Mouse (Mus musculus) neutrophil, adult 5-6 weeks (primary cell): ENCODE measurements around the gene Tmem104. TPM values are rescaled to one million over a fixed set of nuclear protein-coding genes. Genes with fewer than 3 reads are reported as not detected.
A peak's percentile ranks its signal among the peaks of the same experiment; 100 is the strongest.

ENCODE experiments used
- ATAC-seq: fragments of 151-379, 151-347 bp; 2 replicates; pipeline ENCODE4 v1.8.0; 2017; ENCODE audit warnings: mild to moderate bottlenecking, moderate TSS enrichment; ENCODE audit not compliant: insufficient number of reproducible peaks, poor library complexity, low FRiP score, severe bottlenecking; ENCODE audit errors: extremely low read depth
- total RNA-seq: library from RNA; stranded (forward); fragments of 200-1000 nt; gene quantifications from 2 replicates; pipeline ENCODE4 v1.2.3, GENCODE M21; 2017

Tmem104 gene
- total RNA-seq, 1 experiment from 2014 or later, result 19.8 TPM

- ATAC-seq, result peak; percentile 20; the same call in 1 of the 2 replicates
Measured at GRCm38 (mm10) chr11:115189304-115189703, 2.0 kb downstream of the Tmem104 start.

DNA sequence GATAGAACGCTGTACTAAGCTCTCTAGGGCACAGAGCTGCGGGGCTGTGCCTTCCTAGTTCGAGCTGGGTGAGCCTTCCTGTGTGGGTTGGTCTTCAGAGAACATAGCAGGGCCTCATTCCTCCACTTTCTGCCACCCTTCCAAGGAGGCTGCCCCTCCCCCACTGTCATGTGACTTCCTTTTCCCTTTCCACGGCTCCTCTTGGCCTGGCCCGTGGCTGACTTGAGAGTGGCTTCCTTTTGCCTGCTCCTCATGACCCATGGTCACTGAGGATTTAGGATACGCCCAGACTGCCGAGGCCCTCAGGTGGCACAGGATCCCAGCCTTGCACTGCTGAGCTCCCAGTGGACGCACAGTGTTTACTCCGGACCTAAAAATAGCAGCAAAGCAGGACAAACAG, 4.9 kb downstream of the Tmem104 start:
- ATAC-seq, result no peak

DNA sequence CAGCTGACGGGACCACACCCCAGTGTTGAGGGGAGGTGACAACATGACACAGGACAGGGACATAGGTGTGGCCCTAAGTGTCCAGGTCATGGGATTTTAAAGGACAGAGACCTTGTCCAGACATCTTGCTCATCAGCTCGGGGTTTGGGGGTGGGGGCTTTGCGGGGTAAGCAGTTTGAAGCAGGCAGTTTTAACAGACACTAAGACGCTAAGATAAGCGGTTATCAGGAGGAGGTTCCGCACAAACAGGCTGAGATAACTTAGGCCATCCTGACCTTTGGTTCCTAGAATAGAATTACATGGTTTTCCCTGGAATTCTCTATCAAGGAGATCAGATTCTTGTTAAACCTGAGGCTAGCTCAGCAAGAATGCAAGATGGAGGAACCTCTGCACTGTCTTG, 7.4 kb downstream of the Tmem104 start:
- ATAC-seq, result no peak

DNA sequence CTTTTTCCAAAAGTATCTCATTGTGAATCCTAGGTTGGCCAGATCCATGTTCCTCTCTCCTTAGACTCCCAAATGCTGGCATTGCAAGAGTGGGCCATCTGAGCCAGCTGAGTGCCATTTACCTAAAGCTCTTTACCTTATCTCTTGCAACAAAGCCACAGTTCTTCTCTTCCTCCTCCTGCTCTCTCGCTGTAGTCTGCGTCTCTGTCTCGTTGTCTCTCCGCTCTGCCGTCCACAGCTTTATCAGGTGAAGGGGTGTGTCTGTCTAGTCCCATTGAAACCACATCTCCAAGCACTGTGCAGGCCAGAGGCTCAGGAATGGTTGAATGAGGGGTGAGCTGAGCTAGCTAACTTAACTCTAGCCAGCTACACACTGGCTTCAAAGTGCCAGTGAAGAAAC, 8.6 kb downstream of the Tmem104 start:
- ATAC-seq, result no peak

DNA sequence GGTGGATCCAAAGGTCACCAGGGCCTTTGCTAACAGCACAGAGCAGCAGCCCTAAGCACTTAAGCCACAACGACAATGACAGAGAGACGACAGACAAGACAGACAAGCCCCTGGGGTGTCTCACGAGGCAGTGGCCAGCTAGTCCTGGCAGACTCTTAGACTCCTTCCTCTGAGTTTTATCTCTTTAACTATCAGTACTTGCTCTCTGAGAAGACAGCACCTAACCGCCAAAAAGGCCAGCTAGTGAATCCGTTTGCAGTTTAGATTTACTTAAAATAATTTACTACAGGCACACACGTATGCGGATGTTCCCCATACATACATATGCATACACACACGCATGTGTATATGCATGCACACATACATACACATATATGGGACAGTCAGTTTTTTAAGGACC, 10.3 kb downstream of the Tmem104 start:
- ATAC-seq, result no peak

GRCm38 (mm10) chr11:115198932-115199384, 11.7 kb downstream of the Tmem104 start:
- no peak for ATAC-seq

GRCm38 (mm10) chr11:115200520-115200919, 13.2 kb downstream of the Tmem104 start:
- ATAC-seq, result no peak

DNA sequence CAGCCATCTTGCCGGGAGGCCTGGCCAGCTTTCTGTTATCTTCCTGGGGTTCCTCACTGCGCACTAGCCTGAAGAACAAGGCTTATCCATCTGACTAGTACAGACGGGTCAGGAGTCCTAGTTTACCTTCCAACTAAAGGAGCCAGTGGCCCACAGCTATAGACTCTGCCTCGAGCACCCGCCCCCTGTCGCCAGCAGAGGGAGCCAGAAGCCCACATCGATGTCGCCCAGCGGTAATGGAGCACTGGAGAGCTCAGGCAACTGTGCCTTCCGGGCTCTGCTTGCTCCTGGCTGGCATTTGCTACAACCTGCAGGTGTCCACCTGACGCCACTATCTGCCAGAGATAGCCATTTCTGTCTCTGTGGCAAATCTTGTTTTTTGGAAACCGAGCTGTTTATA, 15.0 kb downstream of the Tmem104 start:
- peak; percentile 71 for ATAC-seq

DNA sequence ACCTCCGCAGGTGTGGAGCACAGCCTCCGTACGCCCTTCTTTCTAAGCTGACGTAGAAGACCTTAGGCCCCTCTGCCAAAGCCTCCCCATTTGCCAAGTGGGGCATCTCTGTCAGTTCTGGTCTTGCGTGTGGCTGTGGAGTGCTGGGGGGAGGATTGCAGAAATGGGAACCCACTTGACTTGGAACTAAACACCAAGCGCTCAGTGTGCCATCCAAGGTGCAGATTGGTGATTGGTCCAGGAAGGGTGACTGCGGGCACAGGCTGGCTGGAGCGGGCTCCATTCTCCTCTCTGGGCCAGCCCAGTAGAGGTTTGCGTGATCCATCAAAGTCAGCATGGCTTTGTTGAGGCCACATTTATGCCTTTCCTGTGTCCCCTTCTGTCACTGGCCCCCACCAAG, 15.5 kb downstream of the Tmem104 start:
- ATAC-seq, result no peak

GRCm38 (mm10) chr11:115208126-115208525, 20.8 kb downstream of the Tmem104 start:
- ATAC-seq, result no peak

GRCm38 (mm10) chr11:115208776-115209732, 21.8 kb downstream of the Tmem104 start:
- peak; percentile 45; the same call in 1 of the 2 replicates for ATAC-seq

DNA sequence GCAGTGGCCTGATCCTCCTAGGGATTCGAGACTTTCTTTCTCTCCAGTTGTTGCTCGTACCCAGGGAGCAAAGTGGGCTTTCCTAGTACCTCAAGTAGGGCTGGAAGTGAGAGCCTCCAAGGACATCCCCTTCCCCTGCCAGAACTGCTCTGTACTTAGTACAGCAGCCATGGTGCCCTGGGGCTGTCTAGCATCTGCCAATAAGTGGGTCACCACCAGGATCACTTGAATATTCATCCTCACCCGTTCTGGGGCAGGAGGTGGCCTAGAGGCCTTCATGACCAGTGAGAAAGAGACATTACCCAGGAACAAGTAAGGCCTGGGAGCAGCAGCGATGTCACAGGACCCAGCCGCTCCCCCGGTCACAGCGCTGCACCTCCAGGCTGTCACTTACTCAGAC, 22.7 kb downstream of the Tmem104 start:
- ATAC-seq, result no peak

DNA sequence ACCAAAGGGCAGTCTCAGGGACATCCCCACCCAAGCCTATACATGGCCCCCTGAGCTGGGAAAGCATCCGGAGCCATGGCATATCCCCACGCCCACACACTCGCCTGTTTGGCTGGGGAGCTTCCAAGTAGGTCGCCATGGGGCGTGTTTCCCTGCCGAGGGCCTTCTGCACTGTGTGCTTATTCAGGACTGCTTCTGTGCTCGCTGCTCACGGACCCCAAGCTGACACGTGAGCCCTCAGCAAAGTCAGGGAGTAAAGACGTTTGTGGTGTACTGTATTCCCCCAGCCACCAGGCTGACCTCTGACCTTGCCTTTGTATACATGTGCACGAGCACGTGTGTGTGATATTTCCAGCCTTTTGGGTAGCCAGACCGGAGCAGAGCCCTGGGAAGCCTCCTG, 24.8 kb downstream of the Tmem104 start:
- no peak for ATAC-seq

DNA sequence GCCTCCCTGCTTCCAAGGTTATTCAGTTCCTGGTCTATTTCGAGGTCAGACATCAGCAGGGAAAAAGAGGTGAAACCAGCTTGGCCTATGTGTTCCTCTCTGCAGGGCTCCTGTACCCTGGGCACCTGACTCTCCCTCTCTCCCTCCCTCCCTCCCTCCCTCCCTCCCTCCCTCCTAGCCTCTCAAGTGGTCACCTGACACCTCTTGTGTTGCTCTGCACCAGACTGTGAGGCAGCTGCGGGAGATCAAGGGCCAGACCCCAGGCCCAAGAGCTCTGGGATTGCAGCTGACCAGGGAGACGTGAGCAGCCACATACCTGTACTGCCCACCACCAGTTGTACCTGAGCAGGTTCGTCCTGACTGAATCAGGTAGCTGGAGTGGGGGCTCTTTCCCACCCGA, 27.8 kb downstream of the Tmem104 start:
- ATAC-seq, result no peak

DNA sequence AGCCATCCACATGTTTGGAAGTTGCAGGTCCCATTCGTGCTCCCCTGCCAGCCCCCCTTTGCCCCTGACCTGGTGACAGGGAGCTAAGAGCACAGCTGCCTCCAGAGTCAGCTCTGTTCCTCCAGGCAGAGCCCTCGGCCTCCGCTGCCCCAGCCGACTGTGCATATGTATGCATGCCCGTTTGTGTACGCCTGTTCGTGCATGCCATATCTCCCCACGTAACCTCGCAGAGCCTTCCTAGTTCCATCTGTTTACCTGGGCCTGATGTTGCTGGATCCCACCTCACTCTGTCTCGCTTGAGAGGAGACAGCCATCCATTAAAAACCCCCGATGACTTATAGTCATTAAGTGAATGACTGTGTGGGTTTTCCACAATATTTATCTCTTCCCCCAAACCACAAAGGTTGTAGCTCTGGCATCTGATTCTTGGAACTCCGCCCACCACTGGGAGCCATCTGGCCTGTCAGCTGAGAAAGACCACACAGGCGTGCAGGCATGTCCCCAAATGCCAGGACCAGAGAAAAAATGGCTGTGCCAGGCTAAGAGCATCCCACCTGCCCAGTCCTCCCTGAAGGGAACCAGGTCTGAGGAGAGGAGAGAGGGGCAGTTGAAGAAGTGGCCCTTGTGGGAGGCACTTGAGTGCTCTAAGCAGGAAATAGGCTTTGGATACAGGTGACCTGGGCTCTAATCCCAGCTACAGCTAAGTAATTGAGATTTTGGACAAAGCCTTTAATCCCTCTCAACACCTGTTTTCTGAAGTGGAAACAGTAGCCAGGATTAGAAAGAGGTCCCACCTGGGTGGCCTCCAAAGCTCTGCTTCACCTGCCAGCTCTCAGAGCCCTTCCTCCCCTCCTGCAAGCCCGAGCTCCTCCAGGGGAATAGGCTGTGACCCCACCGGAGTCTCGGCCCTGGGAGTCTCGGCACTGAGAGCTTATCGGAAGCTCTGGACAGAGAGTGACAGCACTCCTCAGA, 30.4 kb downstream of the Tmem104 start:
- no peak for ATAC-seq

DNA sequence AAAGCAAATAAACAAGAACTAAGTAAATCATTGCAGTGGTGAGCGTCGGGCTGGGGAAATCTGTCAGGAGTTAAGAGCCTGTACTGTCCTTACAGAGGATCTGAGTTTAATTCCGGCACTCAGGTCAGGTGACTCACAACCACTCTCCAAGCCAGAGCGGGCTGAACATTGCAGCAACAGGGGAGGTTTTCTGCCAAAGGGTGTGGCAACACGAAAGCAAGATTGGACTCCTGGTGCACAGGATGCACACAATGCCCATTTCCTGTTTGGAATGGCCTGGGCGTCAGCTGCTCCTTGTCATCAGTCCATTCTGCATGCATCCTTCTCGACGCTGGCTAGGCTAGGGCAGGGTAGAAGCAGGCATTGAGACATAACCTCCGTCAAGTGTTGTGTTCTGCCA, 32.0 kb downstream of the Tmem104 start:
- ATAC-seq, result no peak

GRCm38 (mm10) chr11:115219685-115220084, 32.4 kb downstream of the Tmem104 start:
- ATAC-seq, result 0 out of 2 replicates have a peak, but pooled peaks have one; percentile 13

- ATAC-seq, result no peak
Measured at GRCm38 (mm10) chr11:115222077-115222476, 34.8 kb downstream of the Tmem104 start.

GRCm38 (mm10) chr11:115222570-115222969, 35.3 kb downstream of the Tmem104 start:
- ATAC-seq, result no peak
